Mouse (Mus musculus) myocyte (in vitro differentiated cells): ENCODE results near the gene Crybb1.

ENCODE experiments used
- CEBPB ChIP-seq: IDR thresholded peaks from 2 replicates; pipeline ENCODE4 v1.6.1; 2011; ENCODE audit warnings: mild to moderate bottlenecking, moderate library complexity; ENCODE audit not compliant: poor library complexity, insufficient read depth, severe bottlenecking
- E2F4 ChIP-seq: IDR thresholded peaks from one replicate; pipeline ENCODE4 v1.6.1; 2011; ENCODE audit warnings: mild to moderate bottlenecking, control low read depth, moderate library complexity; ENCODE audit not compliant: insufficient read depth
- MAX ChIP-seq: IDR thresholded peaks from one replicate; pipeline ENCODE4 v1.6.1; 2011; ENCODE audit warnings: low read depth, mild to moderate bottlenecking, control low read depth
- MYOD1 ChIP-seq, 3 experiments: IDR thresholded peaks; one replicate each; pipeline ENCODE4 v1.6.1; 2011; ENCODE audit warnings: control low read depth in 2 of 3, low read depth in 2 of 3, mild to moderate bottlenecking in 2 of 3, moderate library complexity in 1 of 3; ENCODE audit not compliant: insufficient read length in 2 of 3, control insufficient read depth in 1 of 3
- MYOG ChIP-seq, 3 experiments: IDR thresholded peaks; one replicate each; pipeline ENCODE4 v1.6.1; 2011; ENCODE audit warnings: control low read depth in 2 of 3, low read depth in 2 of 3, mild to moderate bottlenecking in 2 of 3; ENCODE audit not compliant: insufficient read length in 2 of 3, control insufficient read depth in 1 of 3, insufficient read depth in 1 of 3
- POLR2A ChIP-seq: IDR thresholded peaks from one replicate; pipeline ENCODE4 v1.6.1; 2011; ENCODE audit warnings: low read depth, mild to moderate bottlenecking, control low read depth, moderate library complexity; ENCODE audit not compliant: insufficient read length
- POLR2AphosphoS2 ChIP-seq: IDR thresholded peaks from one replicate; pipeline ENCODE4 v1.6.1; 2011; ENCODE audit warnings: low read depth, control low read depth; ENCODE audit not compliant: insufficient read length
- REST ChIP-seq: IDR thresholded peaks from one replicate; pipeline ENCODE4 v1.6.1; 2011; ENCODE audit warnings: mild to moderate bottlenecking, control low read depth, moderate library complexity; ENCODE audit not compliant: insufficient read depth, insufficient read length
- SRF ChIP-seq: IDR thresholded peaks from one replicate; pipeline ENCODE4 v1.6.1; 2011; ENCODE audit warnings: low read depth; ENCODE audit not compliant: control insufficient read depth, insufficient read length
- TCF12 ChIP-seq: IDR thresholded peaks from one replicate; pipeline ENCODE4 v1.6.1; 2011; ENCODE audit warnings: mild to moderate bottlenecking, control low read depth; ENCODE audit not compliant: poor library complexity, insufficient read depth, severe bottlenecking
- TCF3 ChIP-seq: IDR thresholded peaks from one replicate; pipeline ENCODE4 v1.6.1; 2011; ENCODE audit warnings: low read depth, control low read depth; ENCODE audit not compliant: insufficient read length
- USF1 ChIP-seq: IDR thresholded peaks from one replicate; pipeline ENCODE4 v1.6.1; 2011; ENCODE audit warnings: low read depth, mild to moderate bottlenecking, control low read depth, moderate library complexity

- TF ChIP-seq E2F4 (no peak), MAX (no peak), POLR2A (no peak), TCF12 (no peak), USF1 (no peak), REST (no peak), MYOG (IDR thresholded peaks at IDR 0.05; ENCODE audit: control insufficient read depth in 1 of 3, insufficient read depth in 1 of 3, insufficient read length in 2 of 3, low read depth in 2 of 3) (no peak), POLR2AphosphoS2 (no peak), SRF (no peak), MYOD1 (IDR thresholded peaks at IDR 0.05; ENCODE audit: control insufficient read depth in 1 of 3, insufficient read length in 2 of 3, low read depth in 2 of 3) (no peak), TCF3 (no peak), CEBPB (no peak)
Observed at GRCm38 (mm10) chr5:112296404-112297181, 41.0 kb downstream of the Crybb1 start.
